Mouse (Mus musculus) layer of hippocampus, postnatal 10 days (tissue): ENCODE data around the gene Wdr59. TPM values are rescaled to one million over a fixed set of nuclear protein-coding genes. Genes with fewer than 3 reads are reported as not detected.

Experiments used
- DNase-seq, 2 experiments: peaks; one replicate each; pipeline ENCODE4 v3.0.0; 2021; ENCODE audit warnings: low spot score in 2 of 2
- microRNA-seq, 2 experiments: library from miRNA; unstranded; fragments of <30 nt; microRNA quantifications; one replicate each; pipeline ENCODE4 v1.2.0; 2021
- total RNA-seq, 2 experiments: library from RNA; stranded (reverse); gene quantifications; 2 replicates each; pipeline ENCODE4 v1.2.3; 2021

Wdr59 gene
- total RNA-seq, 2 experiments from 2014 or later, result 25.4 to 28.8 TPM

GRCm38 (mm10) chr8:111417222-111417621, 104.7 kb downstream of the Wdr59 start:
- no peak for DNase-seq

GRCm38 (mm10) chr8:111403391-111403790, 118.5 kb downstream of the Wdr59 start:
- DNase-seq, result no peak

Small RNA genes within 50 kb of the gene (microRNA-seq; reads per million reads assigned to microRNA genes)
- gene Mir1957b, result 0 reads per million in 2 experiments

Other genes with a start within 250 kb of the Wdr59 start
- gene Rfwd3, start 221.9 kb downstream of the Wdr59 start, total RNA-seq, result 10 to 100 TPM; 18.1 TPM
- gene Mlkl, start 183.9 kb downstream of the Wdr59 start, total RNA-seq, result under 1 TPM; 0.58 to 0.87 TPM
- 1 to 10 TPM; 5.3 to 5.8 TPM for gene Fa2h, start 128.3 kb downstream of the Wdr59 start, total RNA-seq
- gene Znrf1, start 14.0 kb upstream of the Wdr59 start, total RNA-seq, result 100 to 1,000 TPM; 133 to 145 TPM
- 1 to 10 TPM; 2.3 to 2.6 TPM for gene Ldhd, start 108.3 kb upstream of the Wdr59 start, total RNA-seq
- gene Zfp1, start 121.3 kb upstream of the Wdr59 start, total RNA-seq, result 10 to 100 TPM; 21.4 to 21.9 TPM
- gene Ctrb1, start 168.9 kb upstream of the Wdr59 start, total RNA-seq, result not detected
- gene Bcar1, start 221.7 kb upstream of the Wdr59 start, total RNA-seq, result 10 to 100 TPM; 60.1 to 62.6 TPM